Mouse (Mus musculus): ENCODE results near the gene Igfbp7. TPM values are rescaled to one million over a fixed set of nuclear protein-coding genes. Genes with fewer than 3 reads are reported as not detected.

The Igfbp7 gene
- polyA plus RNA-seq, 1 experiment from 2014 or later = 80.4 TPM

GRCm38 (mm10) chr5:77374945-77375344, 32.9 kb downstream of the Igfbp7 start:
- no peaks in the 10 kb centered on the region for H3K4me1 ChIP-seq (replicated peaks; ENCODE audit: control insufficient read depth, insufficient read depth, low read length)
- H3K4me2 ChIP-seq (replicated peaks) = no peak overlapping the region
- H3K36me3 ChIP-seq (replicated peaks; ENCODE audit: control insufficient read depth, insufficient read depth) = no peaks in the 10 kb centered on the region
- no peak for ATAC-seq (ENCODE audit: low FRiP score)
- DNase-seq (ENCODE audit: low spot score) = no peak
- WGBS = 79% methylated on average over 3 of the region's 3 CpGs
- no peak overlapping the region for H3K27ac ChIP-seq
- H3K27me3 ChIP-seq (ENCODE audit: control insufficient read depth, insufficient read depth, low read length) = no peaks in the 10 kb centered on the region
- H3K4me3 ChIP-seq (replicated peaks; ENCODE audit: low read length) = no peak overlapping the region
- H3K9me3 ChIP-seq (ENCODE audit: control insufficient read depth, low read length) = no peaks in the 10 kb centered on the region
- H3K9ac ChIP-seq = no peak overlapping the region

GRCm38 (mm10) chr5:77372778-77373177, 35.1 kb downstream of the Igfbp7 start:
- no peaks in the 10 kb centered on the region for H3K27me3 ChIP-seq (ENCODE audit: control insufficient read depth, insufficient read depth, low read length)
- H3K4me1 ChIP-seq (replicated peaks; ENCODE audit: control insufficient read depth, insufficient read depth, low read length) = no peaks in the 10 kb centered on the region
- H3K4me3 ChIP-seq (replicated peaks; ENCODE audit: low read length) = no peak overlapping the region
- no peak for DNase-seq (ENCODE audit: low spot score)
- no peak overlapping the region for H3K4me2 ChIP-seq (replicated peaks)
- ATAC-seq (ENCODE audit: low FRiP score) = no peak
- H3K9me3 ChIP-seq (ENCODE audit: control insufficient read depth, low read length) = no peaks in the 10 kb centered on the region
- H3K27ac ChIP-seq = no peak overlapping the region
- whole genome bisulfite sequencing = 64% methylated on average over 6 of the region's 6 CpGs
- H3K36me3 ChIP-seq (replicated peaks; ENCODE audit: control insufficient read depth, insufficient read depth) = no peaks in the 10 kb centered on the region
- H3K9ac ChIP-seq = no peak overlapping the region

DNA sequence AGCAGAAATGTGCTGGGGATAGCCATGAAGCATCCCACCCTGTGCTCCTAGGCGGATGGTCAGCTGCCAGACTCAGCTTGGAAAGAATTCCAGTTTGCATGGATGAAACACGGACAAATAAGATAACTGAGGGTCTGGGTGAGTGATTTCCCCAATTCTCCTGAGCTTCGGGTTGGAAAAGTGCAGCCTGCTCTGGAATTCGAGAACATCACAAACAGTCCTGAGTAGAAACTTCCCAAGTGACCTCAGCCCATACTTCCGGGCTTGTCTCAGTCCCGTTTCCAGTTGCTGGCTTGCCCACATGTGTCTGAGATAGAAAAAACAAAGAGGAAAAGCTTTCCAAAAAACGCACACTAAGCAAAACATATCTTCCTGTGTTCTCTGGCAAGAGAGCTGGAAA, 35.6 kb downstream of the Igfbp7 start:
- H3K36me3 ChIP-seq (replicated peaks; ENCODE audit: control insufficient read depth, insufficient read depth) = no peaks in the 10 kb centered on the region
- ATAC-seq (ENCODE audit: low FRiP score) (no peak), DNase-seq (ENCODE audit: low spot score) (no peak)
- H3K4me1 ChIP-seq (replicated peaks; ENCODE audit: control insufficient read depth, insufficient read depth, low read length) = no peaks in the 10 kb centered on the region
- H3K4me3 ChIP-seq (replicated peaks; ENCODE audit: low read length) = no peak overlapping the region
- no peaks in the 10 kb centered on the region for H3K9me3 ChIP-seq (ENCODE audit: control insufficient read depth, low read length)
- 81% methylated on average over 7 of the region's 7 CpGs for WGBS
- H3K27ac ChIP-seq = no peak overlapping the region
- H3K4me2 ChIP-seq (replicated peaks) = no peak overlapping the region
- H3K9ac ChIP-seq = no peak overlapping the region
- no peaks in the 10 kb centered on the region for H3K27me3 ChIP-seq (ENCODE audit: control insufficient read depth, insufficient read depth, low read length)

DNA sequence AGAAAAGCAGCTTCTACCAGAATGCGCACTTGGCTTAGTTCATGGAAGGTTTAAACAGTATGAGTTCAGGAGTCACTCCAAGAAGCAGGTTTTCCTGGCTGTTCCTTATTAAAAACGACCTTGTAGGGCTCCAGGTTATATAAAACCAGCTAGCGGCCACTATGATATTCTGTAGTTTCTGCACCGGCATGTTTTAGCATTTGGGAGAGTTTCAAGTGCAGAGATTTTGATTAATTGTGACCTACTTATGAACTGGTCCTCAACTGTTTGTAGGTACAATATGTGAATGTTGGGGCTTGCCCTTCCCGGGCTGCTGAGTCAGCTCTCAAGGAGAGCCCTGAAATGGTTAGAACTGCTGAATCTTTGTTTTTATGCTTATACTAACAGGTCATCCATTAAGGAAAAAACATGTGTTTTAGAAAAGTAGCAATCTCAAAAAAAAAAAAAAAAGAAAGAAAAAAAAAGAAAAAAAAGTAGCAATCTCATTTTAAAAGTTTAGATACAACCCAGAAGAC, 37.4 kb downstream of the Igfbp7 start:
- WGBS = 87% methylated on average over 5 of the region's 5 CpGs
- no peak for ATAC-seq (ENCODE audit: low FRiP score)
- no peak overlapping the region for H3K4me2 ChIP-seq (replicated peaks)

GRCm38 (mm10) chr5:77369394-77369793, 38.4 kb downstream of the Igfbp7 start:
- H3K27me3 ChIP-seq (ENCODE audit: control insufficient read depth, insufficient read depth, low read length) = no peaks in the 10 kb centered on the region
- H3K4me3 ChIP-seq (replicated peaks; ENCODE audit: low read length) = no peak overlapping the region
- H3K4me2 ChIP-seq (replicated peaks) = no peak overlapping the region
- DNase-seq (ENCODE audit: low spot score) (no peak), ATAC-seq (ENCODE audit: low FRiP score) (no peak)
- H3K36me3 ChIP-seq (replicated peaks; ENCODE audit: control insufficient read depth, insufficient read depth) = no peaks in the 10 kb centered on the region
- WGBS = 90% methylated on average over 5 of the region's 5 CpGs
- H3K9me3 ChIP-seq (ENCODE audit: control insufficient read depth, low read length) = no peaks in the 10 kb centered on the region
- no peak overlapping the region for H3K27ac ChIP-seq
- H3K4me1 ChIP-seq (replicated peaks; ENCODE audit: control insufficient read depth, insufficient read depth, low read length) = no peaks in the 10 kb centered on the region
- H3K9ac ChIP-seq = no peak overlapping the region

More for the DNA sequence above, 37.4 kb downstream of the Igfbp7 start:
- no peaks in the 10 kb centered on the region for H3K9me3 ChIP-seq (ENCODE audit: control insufficient read depth, low read length)
- no peak overlapping the region for H3K9ac ChIP-seq
- H3K27me3 ChIP-seq (ENCODE audit: control insufficient read depth, insufficient read depth, low read length) = no peaks in the 10 kb centered on the region
- DNase-seq (ENCODE audit: low spot score) = no peak
- H3K4me3 ChIP-seq (replicated peaks; ENCODE audit: low read length) = no peak overlapping the region
- no peaks in the 10 kb centered on the region for H3K4me1 ChIP-seq (replicated peaks; ENCODE audit: control insufficient read depth, insufficient read depth, low read length)
- H3K27ac ChIP-seq = no peak overlapping the region
- H3K36me3 ChIP-seq (replicated peaks; ENCODE audit: control insufficient read depth, insufficient read depth) = no peaks in the 10 kb centered on the region

DNA sequence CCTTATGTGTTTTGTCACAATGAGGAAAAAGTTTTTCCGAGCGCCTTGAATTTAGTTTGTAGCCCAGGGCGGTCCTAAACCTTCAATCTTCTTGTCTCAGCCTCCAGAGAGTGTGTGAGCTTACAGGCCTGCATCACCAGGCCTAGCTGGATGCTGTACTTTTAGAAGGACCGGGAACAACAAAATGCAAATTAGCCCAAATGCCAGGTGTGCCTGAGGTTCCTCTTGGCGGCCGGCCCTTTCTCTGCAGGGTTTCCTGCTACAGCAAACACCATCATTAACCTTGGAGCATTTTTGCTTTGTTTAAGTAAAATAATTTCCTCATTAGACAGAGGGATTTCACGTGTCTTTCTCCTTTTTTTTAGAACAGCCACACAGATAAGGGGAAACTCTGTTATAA, 39.6 kb downstream of the Igfbp7 start:
- Histone ChIP-seq H3K4me3 (replicated peaks; ENCODE audit: low read length) (no peak overlapping the region), H3K4me1 (replicated peaks; ENCODE audit: control insufficient read depth, insufficient read depth, low read length) (no peaks in the 10 kb centered on the region), H3K36me3 (replicated peaks; ENCODE audit: control insufficient read depth, insufficient read depth) (no peaks in the 10 kb centered on the region), H3K27me3 (ENCODE audit: control insufficient read depth, insufficient read depth, low read length) (no peaks in the 10 kb centered on the region), H3K4me2 (replicated peaks) (no peak overlapping the region), H3K9ac (no peak overlapping the region), H3K27ac (no peak overlapping the region), H3K9me3 (ENCODE audit: control insufficient read depth, low read length) (no peaks in the 10 kb centered on the region)
- WGBS = 43% methylated on average over 7 of the region's 7 CpGs
- DNase-seq (ENCODE audit: low spot score) = no peak
- ATAC-seq (ENCODE audit: low FRiP score) = no peak

DNA sequence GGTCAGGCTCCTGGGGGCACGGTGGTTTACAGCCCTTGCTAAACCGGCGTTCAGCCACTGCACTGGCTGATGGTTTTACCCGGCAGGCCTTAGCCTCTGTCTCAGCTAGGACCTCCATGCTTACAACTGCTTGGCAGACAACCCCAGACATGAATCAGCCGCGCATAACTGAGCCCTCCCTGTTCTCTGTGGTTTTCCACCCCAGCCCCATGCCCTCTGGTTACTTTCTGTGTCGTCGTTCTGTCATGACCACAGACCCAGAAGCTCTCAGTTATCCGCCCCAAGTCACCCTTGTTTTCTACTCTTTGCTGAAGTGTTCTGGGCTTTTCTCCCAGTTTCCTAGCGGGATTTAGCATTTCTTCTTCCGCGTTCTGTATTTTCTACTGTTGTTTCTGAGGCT, 40.2 kb downstream of the Igfbp7 start:
- no peak overlapping the region for H3K4me2 ChIP-seq (replicated peaks)
- 55% methylated on average over 12 of the region's 12 CpGs for WGBS
- H3K4me1 ChIP-seq (replicated peaks; ENCODE audit: control insufficient read depth, insufficient read depth, low read length) = no peaks in the 10 kb centered on the region
- ATAC-seq (ENCODE audit: low FRiP score) (0 out of 2 replicates have a peak, but pooled peaks have one; percentile 24), DNase-seq (ENCODE audit: low spot score) (no peak)
- H3K9me3 ChIP-seq (ENCODE audit: control insufficient read depth, low read length) = no peaks in the 10 kb centered on the region
- H3K9ac ChIP-seq = no peak overlapping the region
- H3K27me3 ChIP-seq (ENCODE audit: control insufficient read depth, insufficient read depth, low read length) = no peaks in the 10 kb centered on the region
- H3K36me3 ChIP-seq (replicated peaks; ENCODE audit: control insufficient read depth, insufficient read depth) = no peaks in the 10 kb centered on the region
- H3K27ac ChIP-seq = no peak overlapping the region
- H3K4me3 ChIP-seq (replicated peaks; ENCODE audit: low read length) = no peak overlapping the region

DNA sequence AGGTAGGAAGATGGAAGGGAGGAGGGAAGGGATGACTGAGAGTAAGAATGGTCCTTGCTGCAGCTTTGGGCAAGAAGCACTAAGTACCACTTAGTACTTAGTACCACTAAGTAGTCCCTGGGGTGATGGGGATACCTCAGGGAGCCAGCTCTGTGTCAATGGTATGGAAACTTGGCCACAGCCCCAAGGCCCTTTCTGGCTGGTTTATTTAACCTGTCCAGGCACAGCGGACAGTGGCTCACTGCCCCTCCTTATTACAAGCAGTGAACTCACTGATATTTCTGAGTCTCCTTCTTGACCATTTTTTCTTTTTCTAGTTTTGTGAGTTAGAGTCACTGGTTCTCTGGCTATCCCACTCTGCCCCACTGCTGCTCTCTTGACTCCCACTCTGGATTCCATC, 40.7 kb downstream of the Igfbp7 start:
- no peaks in the 10 kb centered on the region for H3K4me1 ChIP-seq (replicated peaks; ENCODE audit: control insufficient read depth, insufficient read depth, low read length)
- H3K36me3 ChIP-seq (replicated peaks; ENCODE audit: control insufficient read depth, insufficient read depth) = no peaks in the 10 kb centered on the region
- no peaks in the 10 kb centered on the region for H3K9me3 ChIP-seq (ENCODE audit: control insufficient read depth, low read length)
- no peak overlapping the region for H3K9ac ChIP-seq
- no peak for ATAC-seq (ENCODE audit: low FRiP score)
- no peak for DNase-seq (ENCODE audit: low spot score)
- no peak overlapping the region for H3K4me2 ChIP-seq (replicated peaks)
- no peaks in the 10 kb centered on the region for H3K27me3 ChIP-seq (ENCODE audit: control insufficient read depth, insufficient read depth, low read length)
- no peak overlapping the region for H3K27ac ChIP-seq
- H3K4me3 ChIP-seq (replicated peaks; ENCODE audit: low read length) = no peak overlapping the region
- WGBS = 100% methylated on average over 1 of the region's 1 CpGs

DNA sequence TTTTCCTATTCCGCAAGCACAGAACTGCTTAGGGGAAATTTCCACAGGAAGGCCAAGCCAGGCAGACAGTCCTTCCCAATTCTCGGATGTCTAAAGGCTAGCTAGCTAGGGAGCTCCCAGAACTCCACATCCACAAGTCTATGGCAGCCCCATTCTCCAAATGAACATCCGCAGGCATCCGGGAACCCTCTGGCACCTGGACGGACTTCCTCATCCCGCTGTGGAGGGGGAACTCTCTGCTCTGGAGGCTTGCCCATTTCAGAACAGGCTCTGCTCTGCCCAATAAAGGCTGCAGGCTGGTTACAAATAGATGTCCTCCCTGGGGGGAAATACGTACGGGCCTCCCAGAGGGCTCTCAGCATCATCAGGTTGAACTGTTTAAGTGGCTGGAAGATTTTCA, 41.5 kb downstream of the Igfbp7 start:
- Histone ChIP-seq H3K27ac (no peak overlapping the region), H3K9me3 (ENCODE audit: control insufficient read depth, low read length) (no peaks in the 10 kb centered on the region), H3K4me1 (replicated peaks; ENCODE audit: control insufficient read depth, insufficient read depth, low read length) (no peaks in the 10 kb centered on the region), H3K27me3 (ENCODE audit: control insufficient read depth, insufficient read depth, low read length) (no peaks in the 10 kb centered on the region), H3K4me3 (replicated peaks; ENCODE audit: low read length) (no peak overlapping the region), H3K4me2 (replicated peaks) (no peak overlapping the region), H3K36me3 (replicated peaks; ENCODE audit: control insufficient read depth, insufficient read depth) (no peaks in the 10 kb centered on the region), H3K9ac (no peak overlapping the region)
- ATAC-seq (ENCODE audit: low FRiP score) (no peak), DNase-seq (ENCODE audit: low spot score) (no peak)
- 81% methylated on average over 8 of the region's 8 CpGs for WGBS

DNA sequence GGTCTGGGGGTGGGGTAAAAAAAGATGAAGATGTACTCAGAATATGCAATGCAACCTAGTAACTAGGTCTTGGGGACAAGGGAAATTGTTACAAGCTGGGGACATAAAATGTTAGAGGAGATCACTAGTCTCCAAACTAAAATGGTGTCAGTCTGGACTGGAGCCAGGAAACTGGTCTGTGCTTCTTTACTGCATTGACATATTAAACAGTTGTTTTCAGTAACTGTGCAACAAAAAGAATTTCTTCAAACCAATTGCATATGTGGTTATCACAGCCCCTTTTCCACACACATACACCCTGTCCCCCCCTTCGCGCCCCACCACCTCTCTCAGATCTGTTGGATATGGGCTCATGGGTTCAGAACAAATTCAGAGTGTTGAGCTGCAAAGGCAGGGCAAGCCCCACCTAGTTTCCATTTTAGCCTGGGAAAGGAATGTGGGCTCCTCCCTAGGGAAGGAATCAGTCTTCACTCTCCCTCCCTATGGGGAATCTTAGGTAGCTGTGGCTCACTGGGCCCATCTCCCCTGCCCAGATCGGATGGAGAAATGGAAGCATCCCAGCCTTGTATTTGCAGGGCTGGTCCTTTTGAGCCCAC, 43.3 kb downstream of the Igfbp7 start:
- no peak for DNase-seq (ENCODE audit: low spot score)
- WGBS = 97% methylated on average over 3 of the region's 3 CpGs
- no peak for ATAC-seq (ENCODE audit: low FRiP score)
- H3K27ac ChIP-seq = no peak overlapping the region
- no peak overlapping the region for H3K4me2 ChIP-seq (replicated peaks)
- no peak overlapping the region for H3K4me3 ChIP-seq (replicated peaks; ENCODE audit: low read length)
- H3K36me3 ChIP-seq (replicated peaks; ENCODE audit: control insufficient read depth, insufficient read depth) = no peaks in the 10 kb centered on the region
- H3K27me3 ChIP-seq (ENCODE audit: control insufficient read depth, insufficient read depth, low read length) = no peaks in the 10 kb centered on the region
- no peaks in the 10 kb centered on the region for H3K4me1 ChIP-seq (replicated peaks; ENCODE audit: control insufficient read depth, insufficient read depth, low read length)
- H3K9ac ChIP-seq = no peak overlapping the region
- H3K9me3 ChIP-seq (ENCODE audit: control insufficient read depth, low read length) = no peaks in the 10 kb centered on the region

Measured in hindbrain, embryonic 14.5 days (tissue).